Mouse (Mus musculus) gastrocnemius, postnatal 14 days (tissue): ENCODE data around the gene Gfi1b. TPM values are rescaled to one million over a fixed set of nuclear protein-coding genes. Genes with fewer than 3 reads are reported as not detected.
A peak's percentile ranks its signal among the peaks of the same experiment; 100 is the strongest.

ENCODE experiments used
- DNase-seq: peaks from one replicate; pipeline ENCODE4 v3.0.0; 2021; ENCODE audit warnings: mixed read lengths
- intact Hi-C: fragments of 180-260 bp; cut with DNase I; formaldehyde crosslinking; loops from one replicate; pipeline ENCODE4 v1.15.1; 2025; ENCODE audit warnings: low total_unique reads
- long read RNA-seq, 2 experiments: library from polyadenylated mRNA; stranded (forward); transcript quantifications; one replicate each; pipeline ENCODE4 v2.0.0; 2021
- total RNA-seq, 2 experiments: library from RNA; stranded (reverse); gene quantifications; 2 replicates each; pipeline ENCODE4 v1.2.3; 2021

The Gfi1b gene
- not detected for total RNA-seq
- long read RNA-seq, experiment 1, result 0 reads
- long read RNA-seq, experiment 2, result 0 reads

DNA sequence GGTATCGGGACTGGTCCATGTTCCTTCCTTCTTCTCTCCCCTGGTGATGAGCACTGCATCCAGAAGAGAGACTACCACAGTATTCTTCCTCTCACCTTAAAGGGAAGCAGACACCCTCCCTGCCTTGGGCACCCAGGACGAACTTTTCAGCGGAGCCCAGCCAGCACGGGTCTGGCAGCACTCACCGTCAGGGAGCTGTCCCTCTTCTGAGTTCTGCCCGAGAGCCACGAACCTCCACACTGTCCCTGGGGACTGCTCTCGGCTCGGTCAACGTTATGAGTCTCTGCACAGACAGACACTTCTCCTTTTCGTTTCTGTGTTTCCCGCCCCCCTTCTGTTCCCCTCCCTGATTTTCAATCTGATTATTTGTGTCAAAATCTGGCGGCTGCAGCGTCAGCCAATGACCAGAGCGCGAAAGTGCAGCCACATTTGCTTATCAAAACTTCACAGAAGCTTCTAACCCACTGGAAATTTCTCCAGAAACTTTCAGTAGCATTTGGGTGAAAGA is at the start of gene Gfi1b:
Gfi1b (minus strand) TSS at position 319 of the 508 bp plus-strand sequence.
- DNase-seq, result no peak
- intact Hi-C loops, result loop anchor here (1.0 kb wide), 1 partner anchor 27 kb away; no protein-coding TSS in a partner anchor

DNA sequence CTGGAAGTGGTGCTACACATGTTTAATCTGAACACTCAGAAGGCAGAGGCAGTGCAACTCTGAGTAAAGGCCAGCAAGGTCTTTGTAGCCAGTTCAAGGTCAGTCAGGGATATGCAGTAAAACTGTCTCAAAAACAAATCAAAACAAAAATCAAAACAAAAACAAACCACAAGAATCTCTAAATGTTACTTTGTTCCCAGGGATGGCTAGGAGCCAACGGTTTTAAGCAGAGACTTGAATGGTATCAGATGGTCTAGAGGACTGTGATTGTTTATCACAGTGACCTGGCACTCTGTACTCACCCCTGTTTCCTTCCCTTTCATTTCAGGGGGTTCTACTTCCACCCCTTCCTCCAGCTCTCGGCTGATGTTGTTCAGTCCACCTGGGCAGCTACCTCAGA is 49.7 kb upstream of the Gfi1b start:
- intact Hi-C loops, result no loop called here
- no peak for DNase-seq

DNA sequence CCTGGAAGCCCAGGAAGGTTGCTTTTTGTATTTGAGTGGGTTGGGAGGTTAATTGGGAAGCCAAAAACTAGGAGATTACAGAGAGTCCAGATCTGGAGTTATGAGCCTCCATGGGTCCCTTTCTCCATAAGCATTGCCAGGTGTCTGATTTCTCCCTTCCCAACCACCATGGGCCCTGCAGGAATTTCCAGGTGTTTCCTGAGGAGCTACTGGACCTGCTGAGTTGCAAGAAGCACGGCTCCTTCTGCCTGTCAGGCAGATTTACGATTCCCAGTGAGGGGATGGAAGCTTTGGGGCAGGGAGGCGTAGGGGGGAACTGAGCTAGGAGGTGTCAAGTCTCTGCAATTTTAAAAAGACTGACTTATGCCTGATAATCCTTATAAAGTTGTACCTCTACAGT is 44.0 kb upstream of the Gfi1b start:
- intact Hi-C loops, result no loop called here

DNA sequence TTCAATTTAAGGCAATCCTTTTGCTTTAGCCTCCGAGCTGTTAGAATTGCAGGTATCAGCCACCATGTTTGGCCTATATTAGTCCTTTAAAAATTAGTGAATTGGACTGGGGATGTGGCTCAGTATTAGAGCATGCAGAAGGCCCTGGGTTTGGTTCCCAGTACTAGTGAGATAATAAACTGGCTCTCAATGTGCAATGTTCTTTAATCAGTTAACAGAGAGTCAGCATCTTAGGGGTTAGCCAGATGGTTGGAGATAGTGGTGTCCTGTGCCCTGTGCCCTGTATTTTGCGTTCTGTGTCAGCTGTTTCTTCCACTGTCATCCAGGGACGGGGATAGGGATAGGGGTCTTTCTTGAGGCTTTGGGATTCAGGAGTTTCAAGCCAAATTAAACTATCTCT is 41.1 kb upstream of the Gfi1b start:
- intact Hi-C loops, result no loop called here
- DNase-seq, result no peak

More for the DNA sequence above, 44.0 kb upstream of the Gfi1b start:
- no peak for DNase-seq

DNA sequence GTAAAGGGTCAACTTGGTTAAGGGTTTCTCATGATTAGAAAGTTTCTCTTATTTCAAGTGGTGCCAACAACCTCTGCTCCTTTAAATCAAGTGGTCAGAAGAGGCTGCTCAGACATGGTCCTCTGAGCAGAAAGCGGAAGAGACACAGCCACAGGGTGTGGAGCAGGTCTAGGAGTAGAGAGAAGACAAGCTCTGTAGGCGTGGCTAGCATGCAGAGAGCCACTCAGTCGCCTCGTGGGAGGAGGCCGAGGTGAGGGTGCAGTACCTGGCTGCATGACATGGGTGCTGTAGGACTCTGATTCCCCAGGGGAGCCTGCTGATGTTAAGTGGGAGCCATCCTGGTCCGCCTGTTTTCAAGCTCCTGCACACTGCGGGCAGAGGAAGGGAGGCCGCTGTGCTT is 34.4 kb upstream of the Gfi1b start:
- intact Hi-C loops, result no loop called here
- DNase-seq, result no peak

DNA sequence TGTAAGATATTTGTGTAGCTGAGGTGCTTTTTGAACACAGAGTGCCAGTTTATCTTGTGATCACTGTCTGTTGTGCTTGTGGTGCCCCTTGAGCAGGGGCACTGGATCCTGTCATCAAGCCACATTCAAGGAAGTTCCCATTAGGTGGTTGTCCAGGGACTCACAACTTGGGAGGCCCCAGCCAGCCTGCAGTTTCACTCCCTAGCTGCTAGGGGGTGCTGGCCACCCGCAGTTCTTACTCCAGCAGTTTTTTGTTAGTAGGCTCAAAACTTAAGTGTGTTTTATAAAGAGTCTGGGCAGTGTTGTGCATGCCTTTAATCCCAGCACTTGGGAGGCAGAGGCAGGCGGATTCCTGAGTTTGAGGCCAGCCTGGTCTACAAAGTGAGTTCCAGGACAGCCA is 32.5 kb upstream of the Gfi1b start:
- no peak for DNase-seq
- intact Hi-C loops, result no loop called here

DNA sequence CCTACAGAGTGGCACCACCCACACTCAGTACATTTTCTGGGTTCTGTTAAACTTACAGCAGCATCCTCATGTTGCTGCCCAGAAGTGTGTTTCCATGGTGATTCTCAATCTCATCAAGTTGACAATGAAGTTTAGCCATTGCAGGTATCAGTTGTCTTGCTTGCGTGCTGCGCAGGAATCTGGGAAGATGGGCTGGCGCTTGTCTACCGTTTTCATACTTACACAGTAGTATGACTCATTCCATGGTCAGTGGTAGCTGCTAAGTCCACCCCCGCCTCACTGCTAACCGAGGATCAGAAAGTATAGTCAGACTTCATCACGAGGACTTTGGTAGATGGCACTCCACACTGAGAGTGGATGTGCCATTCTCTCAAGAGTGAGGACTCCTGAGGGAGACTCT is 31.6 kb upstream of the Gfi1b start:
- no peak for DNase-seq
- intact Hi-C loops, result no loop called here

DNA sequence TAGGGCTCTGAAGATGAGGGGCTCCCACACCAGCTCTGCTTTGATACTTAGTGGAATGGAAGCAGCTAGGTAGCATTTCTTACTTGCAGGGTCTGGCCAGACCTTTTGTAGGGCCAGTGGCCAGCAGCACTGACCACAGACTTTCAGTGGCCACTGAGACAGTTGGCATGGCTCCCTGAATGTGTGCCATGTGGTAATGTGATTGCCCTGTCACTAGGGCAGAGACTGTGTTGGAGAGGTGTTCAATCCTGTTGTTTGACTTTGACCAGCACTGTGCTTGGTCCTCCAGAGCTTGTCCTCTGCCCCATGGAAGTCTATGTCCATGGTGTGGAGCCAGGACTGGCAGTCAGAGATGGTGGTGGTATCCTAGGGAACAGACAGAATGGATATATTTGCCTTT is 28.7 kb upstream of the Gfi1b start:
- intact Hi-C loops, result no loop called here
- peak; percentile 15 for DNase-seq

DNA sequence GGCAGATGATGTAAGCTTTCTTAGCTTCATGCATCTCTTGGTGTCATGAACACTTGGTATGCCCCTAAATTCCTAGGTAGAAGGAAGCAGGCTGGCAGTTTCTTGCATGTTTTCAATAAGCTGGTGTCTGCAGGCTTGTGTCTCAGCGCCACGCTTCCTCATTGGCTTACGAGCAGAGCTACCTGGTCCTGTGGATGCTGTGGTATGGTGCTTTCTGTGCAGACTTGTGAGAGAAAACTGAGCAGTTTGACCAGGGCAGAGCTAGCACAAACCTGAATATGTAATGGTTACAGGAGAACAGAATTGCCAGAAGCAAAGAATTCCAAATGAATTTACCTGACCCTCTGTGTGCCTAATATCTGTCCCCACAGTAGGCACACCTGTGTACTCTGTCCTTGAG is 21.3 kb upstream of the Gfi1b start:
- intact Hi-C loops, result no loop called here
- DNase-seq, result no peak

DNA sequence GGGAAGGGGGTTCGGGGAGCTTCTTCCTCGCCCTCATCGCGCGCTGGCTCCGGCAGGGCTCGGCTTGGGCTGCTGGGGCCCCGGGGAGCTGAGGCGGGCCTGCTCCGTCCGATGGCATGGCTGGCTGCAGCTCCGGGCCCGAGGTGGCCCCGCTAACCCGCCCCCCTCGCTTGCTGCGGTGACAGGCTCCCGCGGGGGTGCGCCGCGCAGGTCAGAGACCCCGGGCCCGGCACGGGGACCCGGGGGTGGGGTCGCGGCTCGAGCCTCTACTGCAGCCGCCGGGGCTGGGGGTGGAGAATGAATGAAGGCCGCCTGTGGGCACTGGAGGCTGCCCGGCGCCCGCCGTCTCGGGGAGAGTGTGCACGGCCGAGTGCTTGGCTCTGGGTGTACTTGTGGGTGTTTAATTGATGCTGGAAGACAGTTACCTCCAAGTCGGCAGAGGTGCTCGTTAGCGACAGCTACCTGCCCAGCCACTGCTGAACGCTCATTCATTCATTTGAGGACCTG is 19.7 kb upstream of the Gfi1b start:
- peak; percentile 24 for DNase-seq
- intact Hi-C loops, result no loop called here

DNA sequence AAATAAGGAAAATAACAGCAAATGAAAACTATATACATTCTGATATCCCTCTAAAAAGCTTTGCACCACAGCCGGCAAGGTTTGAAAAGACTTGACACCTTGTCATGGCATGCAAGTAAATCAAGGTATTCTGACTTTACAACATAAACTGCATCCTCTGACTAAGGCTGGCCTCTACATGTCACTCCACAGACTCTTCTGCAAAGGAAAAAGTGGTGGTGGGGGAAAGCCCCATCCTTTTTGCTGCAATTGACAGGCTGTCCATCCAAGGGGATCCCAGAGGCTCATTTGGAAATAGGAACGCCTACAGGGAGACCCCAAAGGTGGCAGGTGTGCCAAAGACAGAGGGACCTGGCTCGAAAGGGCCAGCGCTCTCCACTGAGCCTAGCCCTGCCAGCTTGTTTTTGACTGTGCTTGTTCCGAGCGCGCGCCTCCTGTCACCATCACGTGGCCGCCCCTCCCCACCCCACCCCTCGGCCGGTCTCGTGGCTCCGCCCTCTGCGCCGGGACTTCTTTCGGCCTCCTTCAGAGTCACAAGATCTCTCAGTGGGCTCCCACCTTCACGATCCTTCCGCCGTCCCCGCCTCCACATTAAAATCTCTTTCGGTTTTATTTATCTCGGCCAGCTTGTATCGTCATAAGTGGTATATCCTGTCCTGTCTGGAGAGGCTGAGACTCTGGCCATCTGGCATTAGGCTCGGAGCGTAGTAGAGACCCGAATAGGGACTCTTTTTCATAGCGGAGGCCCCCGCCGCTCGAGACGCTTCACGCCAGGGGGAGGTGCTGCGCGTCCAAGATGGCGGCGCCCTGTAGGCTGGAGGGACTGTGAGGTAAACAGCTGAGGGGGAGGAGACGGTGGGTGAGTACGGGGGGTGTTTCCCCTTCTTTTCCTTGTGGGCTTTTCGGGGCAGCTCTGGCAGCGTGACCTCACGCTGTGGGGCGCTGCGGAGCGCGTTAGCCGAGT is 19.0 kb upstream of the Gfi1b start, which contains the start of gene Tsc1:
Tsc1 (plus strand) TSS at position 768 of the 964 bp plus-strand sequence.
- intact Hi-C loops, result no loop called here
- peak; percentile 96 for DNase-seq

DNA sequence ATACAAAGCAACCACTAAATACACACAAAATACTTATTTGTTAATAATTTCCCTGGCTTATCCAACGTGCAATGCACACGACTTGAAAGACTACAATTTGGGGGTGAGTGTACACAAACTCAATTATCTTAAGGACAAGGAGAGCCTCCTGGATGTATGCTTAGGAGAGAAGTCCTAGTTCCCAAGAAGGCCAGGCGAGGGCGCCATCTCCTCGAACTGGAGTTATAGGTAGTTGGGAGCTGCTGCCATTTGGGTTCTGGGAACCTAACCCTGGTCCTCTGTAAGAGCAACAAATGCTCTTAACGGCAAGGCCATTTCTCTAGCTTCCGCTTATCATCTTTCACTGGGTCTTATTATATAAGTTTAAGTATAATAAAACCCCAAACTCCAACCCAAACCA is 18.0 kb upstream of the Gfi1b start:
- intact Hi-C loops, result no loop called here
- DNase-seq, result peak; percentile 20

DNA sequence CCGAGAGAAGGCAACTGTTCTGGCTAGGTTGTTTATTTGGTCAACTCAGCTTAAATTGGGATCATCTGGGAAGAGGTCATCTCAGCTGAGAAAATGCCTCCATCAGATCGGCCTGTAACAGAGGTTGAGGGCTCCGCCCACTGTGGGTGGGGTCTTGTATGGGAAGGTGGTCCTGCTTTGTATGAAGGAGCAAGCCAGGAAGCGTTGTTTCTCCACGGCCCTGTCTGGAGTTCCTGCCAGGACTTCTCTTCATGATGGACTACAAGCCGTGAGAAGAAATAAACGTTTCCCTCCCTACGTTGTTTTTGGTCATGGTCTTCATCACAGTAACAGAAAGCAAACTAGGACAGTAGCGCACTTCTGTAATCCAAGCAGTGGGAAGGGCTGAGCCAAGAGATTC is 17.1 kb upstream of the Gfi1b start:
- DNase-seq, result no peak
- intact Hi-C loops, result no loop called here

DNA sequence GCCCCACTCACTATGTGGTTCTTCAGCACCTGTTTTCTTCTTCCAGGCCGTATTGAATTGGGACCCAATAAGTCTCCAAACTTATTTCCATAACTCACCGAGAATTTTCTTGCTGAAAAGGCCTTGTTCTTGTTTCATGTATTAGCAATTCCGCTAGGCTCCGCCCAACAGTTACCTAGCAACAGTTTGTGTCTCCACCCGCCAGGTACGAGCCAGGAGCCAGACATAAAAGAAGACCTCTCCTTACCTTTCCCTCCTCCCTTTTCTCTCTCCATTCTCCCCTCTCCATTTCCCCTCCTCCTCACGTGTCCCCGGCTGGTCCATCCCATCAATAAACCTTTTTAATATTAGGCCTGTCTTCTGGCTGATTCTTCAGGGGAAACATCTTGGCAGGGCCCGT is 16.6 kb upstream of the Gfi1b start:
- DNase-seq, result no peak
- intact Hi-C loops, result no loop called here

DNA sequence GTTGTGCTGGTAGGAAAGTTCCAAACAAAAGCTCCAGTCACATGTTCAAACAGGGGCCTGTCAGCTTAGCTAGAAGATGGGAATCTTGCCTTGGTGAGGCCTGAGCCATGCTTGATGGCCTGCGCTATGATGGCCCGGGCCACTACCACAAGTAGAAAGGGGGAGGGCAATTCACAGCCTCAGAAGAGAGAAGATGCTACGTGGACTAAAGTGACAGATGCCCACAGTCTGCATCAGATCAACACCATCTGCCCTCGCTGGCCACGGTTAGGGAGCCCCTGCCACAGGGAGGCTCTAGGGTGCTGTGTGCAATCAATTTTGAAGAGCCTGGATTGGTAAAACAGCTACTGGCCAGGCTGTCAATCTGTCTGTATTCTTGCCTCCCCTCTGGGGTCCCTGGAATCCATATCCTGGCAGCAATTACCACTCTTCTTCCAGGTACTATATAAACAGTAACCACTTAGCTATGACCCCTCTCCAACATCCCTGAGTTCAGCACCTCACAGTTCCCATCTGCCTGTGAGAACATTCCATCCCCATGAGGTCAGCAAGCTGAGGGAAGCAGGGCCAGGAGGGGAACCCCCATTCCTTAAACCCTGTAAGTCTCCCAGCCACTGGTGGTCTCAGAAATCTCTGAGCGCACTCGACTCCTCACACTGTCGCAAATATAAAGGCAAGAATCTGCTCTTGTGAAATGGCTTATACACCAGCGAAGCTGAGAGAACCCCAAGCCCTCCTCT is 15.5 kb upstream of the Gfi1b start:
- intact Hi-C loops, result no loop called here
- DNase-seq, result no peak

DNA sequence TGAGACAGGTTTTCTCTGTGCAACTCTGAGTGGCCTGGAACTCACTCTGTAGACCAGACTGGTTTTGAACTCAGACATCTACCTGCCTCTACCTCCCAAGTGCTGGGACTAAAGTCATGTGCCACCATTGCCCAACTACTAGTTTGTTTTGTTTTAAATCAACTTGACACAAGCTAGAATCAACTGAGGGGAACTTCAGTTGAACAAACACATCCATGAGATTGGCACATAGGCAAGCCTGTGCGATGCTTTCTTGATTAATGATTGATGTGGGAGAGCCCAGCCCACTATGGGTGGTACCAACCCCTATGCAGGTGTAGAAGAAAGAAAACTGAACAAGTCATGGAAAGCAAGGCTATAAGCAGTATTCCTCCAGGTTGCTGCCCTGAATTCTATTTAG is 13.4 kb upstream of the Gfi1b start:
- no peak for DNase-seq
- intact Hi-C loops, result no loop called here

DNA sequence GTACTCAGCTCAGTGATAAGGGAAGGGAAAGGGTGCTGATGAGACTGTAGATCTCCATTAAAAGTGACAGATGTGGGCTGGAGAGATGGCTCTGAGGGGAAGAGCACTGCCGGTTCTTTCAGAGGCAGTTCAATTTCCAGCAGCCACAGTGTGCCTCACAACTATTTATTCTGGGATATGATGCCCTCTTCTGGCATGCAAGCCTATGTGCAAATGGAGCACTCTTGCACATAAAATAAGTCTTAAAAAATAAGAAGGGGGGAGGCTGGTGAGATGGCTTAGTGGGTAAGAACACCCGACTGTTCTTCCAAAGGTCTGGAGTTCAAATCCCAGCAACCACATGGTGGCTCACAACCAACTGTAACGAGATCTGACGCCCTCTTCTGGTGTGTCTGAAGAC is 11.4 kb upstream of the Gfi1b start:
- no peak for DNase-seq
- intact Hi-C loops, result no loop called here

DNA sequence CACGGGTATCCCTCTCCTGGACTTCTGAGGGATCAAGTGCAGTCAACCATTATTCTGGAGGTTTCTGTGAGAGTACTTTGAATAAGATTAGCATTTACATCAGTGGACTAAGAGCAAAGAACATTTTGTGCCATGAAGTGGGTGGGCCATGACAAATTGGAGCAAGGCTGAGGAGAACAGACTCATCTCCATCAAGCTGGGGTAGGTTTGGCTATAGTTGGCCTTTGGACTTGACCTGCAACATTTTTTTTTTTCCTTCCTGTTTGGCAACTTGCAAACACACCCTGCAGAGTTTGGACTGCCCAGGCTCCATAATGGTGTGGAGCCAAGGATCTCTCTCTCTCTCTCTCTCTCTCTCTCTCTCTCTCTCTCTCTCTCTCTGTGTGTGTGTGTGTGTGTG is 10.8 kb upstream of the Gfi1b start:
- intact Hi-C loops, result no loop called here
- DNase-seq, result no peak

DNA sequence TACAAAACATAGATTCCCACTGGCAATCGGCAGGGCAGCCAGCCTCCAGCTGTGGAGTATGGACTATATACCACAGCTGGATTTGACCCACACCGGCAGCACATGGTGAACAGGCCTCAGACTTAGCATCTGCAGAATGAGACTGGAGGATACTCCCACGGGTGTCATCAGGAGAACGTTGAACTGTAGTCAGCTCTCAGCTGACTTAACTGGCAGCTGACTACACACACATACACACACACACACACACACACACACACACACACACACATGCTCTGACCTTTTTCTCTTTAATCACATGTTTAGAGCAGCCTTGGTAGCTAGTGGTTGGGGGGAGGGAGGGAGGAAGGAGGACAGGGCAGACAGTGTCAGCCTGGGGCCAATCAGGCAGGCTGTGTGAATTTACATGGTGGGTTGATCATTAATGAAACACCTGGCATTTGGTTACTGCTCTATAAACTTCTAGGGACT is 8.2 kb upstream of the Gfi1b start:
- no peak for DNase-seq
- intact Hi-C loops, result no loop called here

DNA sequence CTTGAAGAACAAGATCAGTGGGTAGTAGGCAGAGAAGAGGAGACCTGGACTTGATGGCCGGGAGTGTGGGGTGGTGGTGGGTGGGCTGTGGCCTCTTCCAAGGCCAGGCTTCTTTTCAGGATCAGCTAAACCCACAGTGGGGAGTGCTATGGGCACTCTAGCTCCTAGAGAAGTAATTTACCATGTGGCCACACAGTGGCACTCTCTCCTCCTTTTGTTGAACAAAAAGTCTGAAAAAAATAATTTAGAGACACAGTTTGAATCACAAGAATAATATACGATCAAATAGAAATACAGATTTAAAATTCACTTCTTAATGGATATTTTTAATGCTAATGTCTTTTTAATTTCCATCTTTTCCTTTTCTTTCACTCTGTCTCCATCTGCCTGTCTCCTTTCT is 6.3 kb upstream of the Gfi1b start:
- no peak for DNase-seq
- intact Hi-C loops, result no loop called here
